Mouse (Mus musculus): ENCODE measurements at regions not wholly inside any gene's neighbourhood (a gene's known extent, or its start where the extent isn't known, plus 50 kb on each side); places are given as distances from the start of the nearest gene placed in this dataset.

DNA sequence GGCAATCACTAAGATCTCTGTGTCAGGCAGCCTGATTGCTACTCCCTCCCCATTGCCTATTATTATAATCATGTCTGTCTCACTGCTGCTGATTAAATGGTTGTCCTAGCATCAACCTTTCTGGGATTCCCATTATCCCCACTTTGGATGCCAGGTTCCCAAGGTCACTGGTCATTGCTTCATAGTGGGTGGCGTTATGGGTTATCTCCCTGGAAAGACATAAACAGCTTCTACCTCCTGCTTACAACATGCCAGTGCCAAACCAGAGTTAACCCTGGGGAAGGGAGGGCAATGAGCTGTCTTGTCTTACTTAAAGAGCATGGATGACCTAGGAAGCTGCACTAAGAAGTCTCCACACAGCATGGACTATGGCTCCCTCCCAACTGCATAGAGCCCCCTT is 136.9 kb downstream of the Uaca start:
- DNase-seq (ENCODE audit: low spot score in 2 of 2) = no peak

DNA sequence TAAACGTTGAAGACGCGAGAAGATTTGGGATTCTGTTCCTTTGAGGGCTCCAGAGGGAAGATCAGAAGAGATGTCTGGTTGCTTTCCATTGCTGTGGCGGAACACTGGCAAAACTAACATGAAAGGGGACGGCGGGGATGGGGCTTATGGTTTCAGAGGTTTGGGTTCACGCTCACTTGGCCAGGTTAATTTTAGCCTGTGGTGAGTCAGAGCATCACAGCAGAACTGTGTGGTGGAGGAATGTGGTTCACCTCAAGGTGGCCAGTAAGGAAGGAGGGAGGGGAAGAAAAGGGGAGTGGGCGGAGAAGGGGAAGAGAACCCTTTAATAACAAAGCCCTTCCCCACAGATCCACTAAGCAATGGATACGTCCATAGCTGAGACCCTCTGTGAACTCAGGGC is 142.6 kb downstream of the Uaca start:
- DNase-seq (ENCODE audit: low spot score in 2 of 2) = no peak

DNA sequence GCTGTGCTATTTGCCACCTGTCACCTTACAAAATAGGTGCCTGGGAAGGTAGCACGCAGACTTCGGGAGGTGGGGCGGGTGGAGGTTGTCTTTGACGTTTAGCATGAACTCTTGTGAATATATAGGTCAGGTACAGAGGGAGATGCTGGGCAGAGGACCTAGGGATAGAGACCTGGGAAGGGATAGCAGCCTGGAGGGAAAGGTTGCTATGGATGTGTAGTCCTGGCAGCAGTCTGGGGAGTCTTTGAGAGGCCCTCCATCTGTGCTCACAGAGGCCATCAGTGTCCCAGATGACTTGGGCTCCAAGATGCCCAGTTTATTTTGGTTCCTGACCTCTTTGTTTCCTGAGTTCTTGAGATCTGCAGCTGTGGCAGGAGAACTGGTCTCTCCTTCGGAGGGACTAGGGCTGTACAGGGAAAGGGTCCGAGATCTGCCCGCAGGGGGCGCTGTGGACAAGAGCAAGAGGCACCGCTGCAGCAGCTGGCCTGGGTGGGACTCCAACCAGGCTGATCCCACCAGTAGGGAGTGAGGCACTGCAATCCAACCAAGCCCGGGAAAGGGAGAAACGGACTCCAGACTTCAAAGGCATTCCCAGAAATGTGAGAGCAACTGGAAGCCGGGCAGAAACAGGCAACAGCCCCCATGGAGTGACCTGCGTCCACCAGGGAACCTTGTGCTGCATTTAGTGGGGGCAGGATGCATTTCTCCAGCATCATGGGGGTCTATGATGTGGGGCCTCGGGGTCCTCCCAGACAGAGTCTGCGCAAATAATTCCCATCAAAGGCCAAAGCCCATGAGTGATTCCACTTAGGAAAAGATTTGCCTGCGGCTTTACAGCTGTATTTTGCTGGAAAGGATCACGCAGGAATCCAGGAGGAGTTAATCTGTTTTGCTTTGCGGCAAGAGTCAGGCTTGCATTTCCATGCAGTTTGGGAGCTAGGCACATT is 145.8 kb downstream of the Uaca start:
- DNase-seq (ENCODE audit: low spot score in 2 of 2) = peak; percentile 41 to 54

DNA sequence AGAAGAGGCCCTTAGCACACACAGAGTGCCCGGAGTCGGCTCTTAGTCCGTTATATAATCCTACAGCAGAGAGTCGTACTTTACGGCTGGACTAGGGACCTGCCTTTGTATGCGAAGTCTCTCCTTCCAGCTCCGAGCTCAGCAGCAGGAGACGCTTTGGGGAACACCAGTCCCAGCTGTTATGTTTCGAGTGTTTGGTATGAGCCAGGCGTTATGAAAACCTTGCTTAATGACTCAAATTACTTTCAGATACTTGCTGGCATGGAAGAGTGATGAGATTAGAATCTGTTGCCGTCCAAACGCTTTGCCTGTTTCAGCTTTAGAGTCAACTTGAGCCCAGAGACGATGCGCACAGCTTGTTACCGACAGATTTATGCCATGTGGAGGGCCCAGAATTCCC is 153.0 kb downstream of the Uaca start:
- DNase-seq (ENCODE audit: low spot score in 2 of 2) = no peak

DNA sequence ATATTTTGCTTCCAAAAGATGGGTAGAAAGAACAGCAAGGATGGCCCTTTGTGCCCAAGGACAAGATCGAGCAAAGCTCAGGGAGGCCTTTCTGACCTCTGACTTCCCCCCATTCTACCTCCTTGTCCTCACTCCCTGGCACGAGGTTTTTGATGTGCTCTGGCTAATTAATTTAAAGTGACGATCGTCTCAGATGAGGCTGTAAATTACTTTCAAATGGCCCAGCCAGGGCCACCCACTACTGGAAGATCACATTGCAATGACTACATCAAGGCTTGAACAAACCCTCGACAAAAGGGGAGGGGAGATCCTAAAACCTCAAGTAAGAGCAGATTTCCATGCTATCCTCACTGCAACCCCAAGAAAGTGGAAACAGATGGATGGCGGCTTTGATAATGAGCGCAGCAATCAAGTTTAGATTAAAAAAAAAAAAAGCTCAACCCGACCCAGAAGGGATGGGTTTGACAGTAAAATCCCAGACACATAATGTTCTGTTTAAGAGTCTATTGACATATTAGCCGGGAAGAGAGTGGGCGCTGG is 154.3 kb downstream of the Uaca start:
- no peak for DNase-seq (ENCODE audit: low spot score in 2 of 2)

DNA sequence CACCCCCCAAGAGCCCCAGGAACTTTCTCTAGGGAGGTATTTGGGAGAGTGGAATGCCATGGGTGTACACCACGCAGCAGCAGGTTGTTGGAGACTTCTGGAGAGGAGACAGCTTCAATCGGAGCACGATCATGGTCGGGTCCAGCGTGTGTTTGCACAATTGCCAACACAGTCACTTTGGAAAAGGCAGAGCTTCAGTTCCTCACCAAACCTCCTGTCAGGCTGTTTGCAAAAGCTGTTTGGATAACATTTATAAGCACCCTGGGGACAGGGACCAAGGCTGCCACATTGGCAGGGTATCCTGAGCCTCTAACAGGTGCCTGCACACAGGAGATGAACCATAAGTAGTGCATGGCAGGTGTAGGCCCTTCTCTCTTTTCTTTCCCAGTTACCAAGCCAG is 155.8 kb downstream of the Uaca start:
- no peak for DNase-seq (ENCODE audit: low spot score in 2 of 2)

DNA sequence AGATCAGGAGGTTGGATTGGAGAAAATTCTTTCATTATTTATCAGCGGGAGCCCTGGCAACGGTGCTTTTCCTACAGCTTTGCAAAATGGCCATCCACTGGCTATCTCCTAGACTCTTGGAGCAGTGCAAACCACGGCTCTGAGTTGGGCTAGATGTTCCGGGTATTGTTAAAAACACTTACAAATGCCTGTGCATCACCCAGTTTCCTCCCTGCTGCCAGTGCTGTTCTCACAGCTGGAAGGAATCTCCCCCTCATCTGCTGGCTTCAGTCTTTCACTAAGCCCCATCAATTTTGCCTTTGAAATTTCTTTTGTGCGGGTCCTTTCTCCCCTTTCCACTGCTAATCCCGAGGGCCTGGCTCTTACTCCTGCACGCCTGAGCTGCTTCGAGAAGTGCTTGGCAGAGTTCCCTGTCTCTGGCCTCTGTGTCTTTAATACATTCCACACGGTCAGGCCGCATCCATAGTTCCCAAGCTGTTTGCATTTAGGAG is 156.8 kb downstream of the Uaca start:
- DNase-seq (ENCODE audit: low spot score in 2 of 2) = no peak

DNA sequence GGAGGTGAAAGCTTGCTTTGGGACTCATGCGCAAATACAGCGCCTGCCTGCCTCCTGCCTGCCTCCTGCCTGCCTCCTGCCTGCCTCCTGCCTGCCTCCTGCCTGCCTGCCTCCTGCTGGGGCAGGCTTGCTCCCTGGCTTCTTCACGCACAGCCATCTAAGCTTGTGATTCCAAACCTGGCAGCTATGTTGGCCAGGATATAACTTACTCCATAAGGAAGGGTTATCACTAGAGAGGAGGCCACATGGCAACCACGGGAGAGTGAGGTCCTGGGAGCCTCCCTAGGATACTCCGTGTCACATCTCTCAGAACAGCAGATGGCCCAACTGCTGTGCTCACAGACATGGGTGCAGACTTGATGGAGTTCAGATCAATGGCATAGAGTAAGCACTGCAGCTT is 163.1 kb downstream of the Uaca start:
- no peak for DNase-seq (ENCODE audit: low spot score in 2 of 2)

DNA sequence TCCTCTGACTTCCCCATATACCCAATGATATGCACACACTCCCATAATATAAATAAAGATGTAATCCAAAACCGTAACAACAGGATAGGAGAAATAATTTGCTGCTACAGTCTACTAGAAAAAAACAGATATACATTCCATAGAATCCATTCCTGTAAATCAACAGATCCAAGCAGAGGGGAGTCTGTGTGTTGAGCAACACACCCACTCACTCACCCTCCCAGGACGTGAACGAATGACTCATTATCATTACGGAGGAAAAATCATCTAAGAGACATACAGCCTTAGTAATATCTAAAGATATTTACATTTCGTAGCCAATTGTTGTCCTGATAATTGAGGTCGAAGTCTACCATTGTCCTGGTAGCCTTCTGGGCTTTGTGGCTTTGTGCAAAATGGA is 165.2 kb downstream of the Uaca start:
- no peak for DNase-seq (ENCODE audit: low spot score in 2 of 2)

DNA sequence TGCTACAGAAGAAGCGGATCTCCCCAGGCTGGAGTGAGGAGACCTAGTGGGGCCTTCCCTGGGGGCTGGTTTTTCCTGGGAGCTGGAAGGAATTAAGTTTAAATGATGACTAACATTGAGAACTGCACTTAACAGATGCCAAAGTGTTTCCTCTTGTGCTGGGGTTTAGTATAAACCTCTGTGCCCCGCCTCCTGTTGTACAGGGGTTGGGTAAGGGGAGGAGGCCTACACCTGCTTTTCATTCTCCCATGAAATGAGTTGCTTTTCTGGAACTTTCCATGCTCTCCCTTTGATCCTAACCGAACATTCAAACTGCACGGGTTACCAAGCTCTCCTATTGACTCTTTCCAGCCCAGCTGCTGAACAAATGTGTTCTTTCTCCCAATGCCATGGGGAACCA is 167.7 kb downstream of the Uaca start:
- DNase-seq (ENCODE audit: low spot score in 2 of 2) = no peak

DNA sequence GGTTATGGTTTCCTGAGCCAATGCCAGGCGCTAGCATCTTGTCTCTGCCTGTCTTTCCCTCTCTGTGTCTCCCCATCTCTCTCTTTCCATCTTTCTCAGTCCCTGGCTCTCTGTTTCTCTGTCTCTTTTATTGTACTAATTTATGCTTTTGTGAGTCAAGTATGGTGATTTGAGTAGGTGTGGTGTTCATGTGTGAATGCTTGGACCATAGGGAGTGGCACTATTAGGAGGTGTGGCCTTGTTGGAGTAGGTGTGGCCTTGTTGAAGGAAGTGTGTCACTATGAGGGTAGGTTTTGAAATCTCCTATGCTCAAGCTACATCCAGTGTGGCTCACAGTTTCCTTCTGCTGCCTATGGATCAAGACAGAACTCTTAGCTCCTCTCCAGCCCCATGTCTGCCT is 171.3 kb downstream of the Uaca start:
- DNase-seq (ENCODE audit: low spot score in 2 of 2) = no peak

DNA sequence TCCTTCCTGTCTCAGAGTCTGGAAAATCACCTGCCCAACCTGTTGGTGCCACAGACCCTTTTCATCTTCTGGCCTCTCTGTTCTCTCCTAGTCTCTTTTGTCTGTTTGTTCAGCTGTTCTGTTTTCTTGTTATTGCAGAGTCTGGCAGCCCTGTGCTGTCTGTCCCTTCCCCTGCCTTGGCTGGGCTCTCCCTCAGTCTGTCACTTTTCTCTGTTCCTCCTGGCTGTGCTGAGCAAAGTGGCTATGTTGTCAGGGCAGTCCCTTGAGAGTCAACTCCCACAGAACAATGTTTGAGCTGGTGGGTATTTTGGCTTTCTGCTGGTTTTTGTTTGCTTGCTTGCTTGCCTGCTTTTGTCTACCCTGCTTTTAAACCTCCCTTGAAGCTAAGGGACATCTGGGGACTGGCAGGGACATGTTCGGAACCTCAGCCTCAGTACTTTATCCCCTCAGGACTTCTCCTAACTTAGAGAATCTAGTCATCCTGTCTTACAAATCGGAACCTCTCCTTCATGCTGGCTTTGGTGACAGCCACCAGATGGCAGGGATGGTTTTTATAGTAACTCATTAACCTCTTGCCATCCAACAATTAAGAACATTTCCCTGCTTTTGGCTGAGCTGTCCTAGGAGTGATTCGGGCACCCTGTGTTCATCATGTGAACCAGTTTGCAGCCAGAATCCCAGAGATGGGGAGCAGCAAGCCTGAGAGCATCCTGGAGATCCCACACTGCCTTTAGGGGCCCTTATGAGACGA is 174.1 kb downstream of the Uaca start:
- DNase-seq (ENCODE audit: low spot score in 2 of 2) = no peak

DNA sequence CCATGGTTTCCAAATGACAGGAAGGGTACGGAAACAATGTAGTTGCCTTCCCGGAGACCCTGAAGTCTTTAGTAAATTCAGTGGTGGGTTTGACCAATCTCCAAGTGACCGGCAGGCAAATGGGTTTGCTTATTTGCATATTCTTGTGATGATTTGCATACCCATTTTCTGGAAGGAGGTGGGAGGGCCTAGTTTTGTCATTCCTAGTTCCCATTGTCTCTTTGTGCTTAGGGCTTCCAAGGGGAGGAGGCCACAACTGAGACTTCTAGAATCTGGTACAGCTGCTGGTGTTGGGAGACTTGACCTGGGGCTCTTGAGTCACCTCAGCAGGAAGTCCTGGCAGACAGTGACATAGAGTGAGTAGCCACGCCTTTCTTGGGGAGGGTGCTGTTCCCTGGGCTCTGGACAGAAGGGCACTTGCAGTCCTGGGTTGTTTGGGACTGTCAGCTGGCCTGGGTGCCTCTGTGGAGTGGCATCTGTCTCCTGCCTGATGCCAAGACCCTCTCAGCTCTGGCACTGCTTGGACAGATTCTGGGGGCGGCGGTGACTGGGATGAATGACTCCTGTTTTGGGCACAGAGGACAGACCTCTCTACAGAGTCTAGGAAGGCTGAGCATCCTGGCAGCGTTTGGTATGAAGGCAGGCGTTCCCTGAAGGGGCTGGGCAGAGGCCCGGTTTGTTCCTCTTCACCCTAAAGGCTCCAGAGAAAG is 178.0 kb downstream of the Uaca start:
- DNase-seq (ENCODE audit: low spot score in 2 of 2) = no peak

DNA sequence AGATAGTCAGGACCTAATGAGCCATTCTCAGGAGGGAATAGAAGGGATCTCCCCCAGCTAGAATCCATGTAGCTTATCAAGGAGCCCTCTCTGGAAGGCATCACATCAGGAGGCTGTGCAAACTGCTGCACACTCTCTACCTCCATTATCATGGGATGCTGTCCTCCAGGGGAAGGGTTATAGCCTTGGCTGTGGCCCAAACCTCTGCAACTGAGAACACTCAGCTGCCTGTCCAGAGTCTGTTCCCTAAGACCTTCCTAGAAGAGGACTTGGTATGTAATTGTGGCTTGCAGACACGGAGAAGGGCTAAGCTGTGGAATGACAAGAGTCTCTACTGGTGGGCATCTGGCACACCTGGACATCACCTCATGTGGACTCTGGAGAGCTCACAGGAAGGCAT is 180.2 kb downstream of the Uaca start:
- no peak for DNase-seq (ENCODE audit: low spot score in 2 of 2)

DNA sequence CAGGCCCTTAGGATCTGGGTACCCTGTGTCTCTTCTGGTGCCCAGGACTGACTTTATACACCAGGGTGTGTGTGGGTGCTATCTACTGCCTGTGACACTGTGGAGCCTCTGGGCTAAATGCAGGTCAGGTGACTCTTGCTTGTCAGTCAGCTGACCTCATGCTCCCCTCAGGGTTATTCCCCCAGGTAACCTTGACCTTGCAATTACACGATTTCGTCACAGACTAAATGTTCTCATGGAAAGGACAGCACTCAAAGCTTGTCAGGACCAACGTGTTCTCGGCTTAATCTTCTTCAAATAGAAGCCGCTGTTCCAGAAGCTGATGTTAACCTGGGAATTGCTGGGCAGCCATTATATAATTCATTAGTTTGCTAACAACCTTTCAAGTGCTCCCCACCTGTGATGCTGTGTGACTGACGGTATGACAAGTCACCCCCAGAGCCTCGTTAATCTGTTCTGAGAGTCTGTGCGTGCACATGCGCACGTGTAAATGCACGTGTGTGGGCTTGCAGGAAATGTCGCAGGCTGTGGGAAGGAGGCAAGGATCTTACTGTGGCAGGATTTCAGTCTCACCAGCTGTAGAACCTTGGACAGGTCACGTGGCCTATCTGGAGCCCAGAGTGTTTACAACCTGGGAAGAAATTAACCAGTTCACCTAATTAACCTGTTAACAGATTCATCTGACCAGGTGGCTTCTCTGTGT is 188.2 kb downstream of the Uaca start:
- DNase-seq (ENCODE audit: low spot score in 2 of 2) = no peak

DNA sequence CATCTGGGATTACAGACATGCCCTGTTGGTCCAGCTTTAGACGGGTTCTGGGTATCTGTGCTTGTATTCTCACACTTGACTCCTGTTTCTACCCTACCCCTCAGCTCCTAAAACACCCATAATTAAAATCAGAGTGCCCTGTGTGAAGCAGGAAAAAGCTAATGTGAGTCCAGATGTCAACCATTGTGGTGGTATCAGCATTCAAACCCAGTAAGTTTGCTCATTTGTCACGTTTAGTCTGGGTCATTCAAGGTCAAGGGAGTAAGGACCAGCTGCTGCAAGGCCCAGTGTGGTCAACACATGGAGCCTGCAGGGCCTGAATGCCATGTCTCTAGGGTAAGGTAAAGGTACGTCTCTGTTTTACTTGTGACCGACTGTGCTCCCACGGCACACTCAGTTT is 188.9 kb downstream of the Uaca start:
- no peak for DNase-seq (ENCODE audit: low spot score in 2 of 2)

DNA sequence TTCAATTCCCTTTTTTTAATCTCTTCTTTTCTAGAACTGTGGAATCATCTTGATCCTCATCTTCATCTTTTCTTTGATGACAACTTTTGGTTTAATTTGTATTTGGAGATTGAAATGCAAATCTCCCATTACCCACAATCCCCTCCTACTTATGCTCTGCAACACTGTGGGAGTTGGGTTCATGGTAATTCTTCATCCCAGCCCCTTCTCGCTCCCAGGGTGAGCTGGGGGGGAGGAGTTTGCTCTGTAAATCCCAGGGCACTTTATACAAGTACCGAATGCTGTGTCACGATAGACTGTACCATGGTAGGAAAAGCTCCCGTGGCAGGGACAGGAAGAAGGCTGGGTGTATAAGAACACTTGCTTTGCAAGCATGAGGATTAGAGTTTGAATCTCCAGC is 193.8 kb downstream of the Uaca start:
- no peak for DNase-seq (ENCODE audit: low spot score in 2 of 2)

DNA sequence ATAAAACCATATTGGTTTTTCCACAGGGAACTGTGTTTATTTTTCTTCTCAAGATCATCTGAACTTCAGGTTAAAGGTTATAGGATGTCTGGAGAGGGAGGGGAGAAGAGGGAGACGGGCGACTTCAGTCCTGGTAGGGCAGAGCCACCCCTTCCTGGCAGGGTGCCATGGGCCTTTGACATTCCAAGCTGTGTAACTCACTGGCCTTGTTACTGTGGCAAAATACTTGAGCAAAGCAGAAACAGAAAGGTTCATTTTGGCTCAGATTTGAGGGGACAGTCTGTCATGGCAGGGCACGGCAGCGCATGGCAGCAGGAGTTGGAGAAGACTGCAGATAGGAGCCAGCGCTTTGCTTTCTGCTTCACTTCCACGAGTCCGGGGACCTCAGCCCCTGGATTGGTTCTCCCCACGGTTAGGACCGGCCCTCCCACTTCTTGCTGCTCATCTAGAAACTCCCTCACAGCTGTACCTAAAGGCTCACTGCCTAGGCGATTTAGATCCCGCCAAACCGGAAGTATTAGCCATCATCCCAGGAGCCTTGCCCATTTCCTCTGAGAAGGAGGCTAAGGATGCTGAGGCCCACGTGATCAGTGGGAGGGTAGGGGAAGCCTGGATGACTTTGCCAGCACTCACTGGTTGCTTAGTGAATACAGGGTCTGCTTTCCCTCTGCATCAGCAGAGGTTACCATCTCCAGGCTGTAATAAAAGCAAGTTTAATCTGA is 195.5 kb downstream of the Uaca start:
- DNase-seq (ENCODE audit: low spot score in 2 of 2) = no peak

DNA sequence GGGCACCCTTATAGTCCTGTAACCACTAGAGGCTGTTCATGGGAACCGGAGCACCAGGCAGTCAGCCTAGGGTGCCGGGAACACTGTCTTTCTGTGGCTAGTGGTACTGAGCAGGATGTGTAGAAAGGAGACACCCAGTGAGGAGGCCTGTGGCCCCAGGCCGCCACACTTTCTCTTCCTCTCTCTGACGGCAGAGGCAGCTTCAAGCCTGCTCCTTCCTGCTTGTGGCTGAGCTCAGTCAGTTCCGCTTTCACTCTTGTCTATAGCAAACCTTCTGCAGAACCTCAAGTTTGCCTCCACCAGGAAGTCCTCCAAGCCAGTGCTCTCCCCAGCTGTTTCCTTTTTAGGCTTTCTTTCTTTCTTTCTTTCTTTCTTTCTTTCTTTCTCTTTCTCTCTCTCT is 197.2 kb downstream of the Uaca start:
- no peak for DNase-seq (ENCODE audit: low spot score in 2 of 2)

DNA sequence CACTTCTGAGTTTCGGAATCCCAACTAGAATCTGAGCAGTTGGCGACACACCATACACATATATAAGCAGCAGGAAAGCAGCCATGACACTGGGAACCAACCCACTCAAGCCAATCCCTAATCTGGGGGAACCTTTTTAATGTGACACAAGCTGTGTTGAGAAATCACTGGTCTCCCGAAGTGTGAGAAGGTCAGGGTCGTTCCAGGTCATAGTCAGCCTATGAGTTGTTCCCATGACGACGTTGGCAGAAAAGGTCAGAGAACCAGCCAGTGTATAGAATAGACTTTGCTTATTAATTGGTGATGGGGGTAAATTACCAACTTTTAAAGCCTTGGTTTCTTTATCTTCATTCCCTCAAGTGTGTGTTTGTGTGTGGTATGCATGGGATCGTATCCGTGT is 199.3 kb downstream of the Uaca start:
- no peak for DNase-seq (ENCODE audit: low spot score in 2 of 2)
